Mouse (Mus musculus): ENCODE data around the gene Wwp2.

Gene Wwp2

DNA sequence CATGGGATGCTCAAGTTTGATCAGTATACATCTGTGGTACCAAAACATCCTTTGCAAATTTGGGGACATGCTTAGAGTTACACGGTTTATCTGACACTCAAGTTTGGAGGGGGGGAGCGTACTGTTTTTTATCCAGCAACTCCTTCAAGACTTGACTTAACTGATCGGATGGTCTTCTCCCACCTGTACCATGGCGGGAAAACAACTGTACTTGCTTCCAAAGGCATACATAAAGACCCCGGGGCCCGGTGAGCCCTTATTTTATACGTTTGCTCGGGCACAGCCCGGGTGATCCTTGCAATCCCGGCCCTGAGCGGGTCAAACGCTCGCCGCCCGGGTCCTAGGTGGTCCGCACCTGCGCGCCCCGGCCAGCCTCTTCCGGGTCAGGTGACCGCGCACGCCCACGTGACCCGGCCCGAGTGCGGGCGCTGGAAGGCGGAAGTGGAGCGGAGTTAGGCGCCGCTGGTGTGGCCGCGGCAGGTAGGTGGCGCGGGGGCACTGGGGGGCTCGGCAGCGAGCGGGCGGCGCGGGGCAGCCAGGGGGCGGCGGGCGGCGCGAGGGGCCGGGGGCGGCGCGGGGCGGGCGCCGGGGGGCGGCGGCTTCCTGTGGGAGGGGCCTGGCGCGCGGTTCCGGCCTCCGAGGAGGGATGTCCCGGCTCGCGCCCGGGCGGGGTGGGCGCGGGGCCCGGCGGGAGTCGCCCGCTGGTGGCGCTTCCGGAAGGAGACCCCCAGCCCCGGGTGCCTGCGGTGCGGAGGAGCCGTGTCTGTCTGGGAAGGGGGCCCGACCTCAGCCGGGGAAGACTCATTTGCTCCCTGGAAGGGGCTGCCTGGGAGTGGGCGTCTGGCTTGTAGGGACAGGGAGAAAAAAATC lies at the start of gene Wwp2:
Wwp2 (plus strand) TSS at position 404 of the 870 bp plus-strand sequence.
- DNase-seq (ENCODE audit: low spot score), result peak; percentile 78

GRCm38 (mm10) chr8:107386642-107387041 lies 49.5 kb upstream of the Wwp2 start:
- no peak for DNase-seq (ENCODE audit: low spot score)

DNA sequence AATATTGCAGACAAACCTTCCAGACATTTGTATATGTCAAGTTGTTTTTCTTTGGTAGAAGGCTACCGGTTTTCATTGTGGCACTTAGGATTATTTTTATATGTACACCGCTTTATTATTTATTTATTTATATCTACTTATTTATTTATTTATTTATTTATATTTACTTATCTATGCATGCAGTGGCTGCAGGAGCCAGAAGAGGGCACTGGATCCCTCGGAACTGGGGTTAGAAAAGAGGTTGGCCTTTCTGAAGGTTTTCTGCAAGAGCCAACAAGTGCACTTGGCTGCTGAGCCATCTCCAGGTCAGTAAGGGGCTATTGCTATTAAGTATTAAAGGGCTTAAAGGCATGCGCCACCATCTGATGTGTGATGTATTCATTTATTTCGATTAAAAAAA lies 48.3 kb upstream of the Wwp2 start:
- DNase-seq (ENCODE audit: low spot score), result peak; percentile 31

DNA sequence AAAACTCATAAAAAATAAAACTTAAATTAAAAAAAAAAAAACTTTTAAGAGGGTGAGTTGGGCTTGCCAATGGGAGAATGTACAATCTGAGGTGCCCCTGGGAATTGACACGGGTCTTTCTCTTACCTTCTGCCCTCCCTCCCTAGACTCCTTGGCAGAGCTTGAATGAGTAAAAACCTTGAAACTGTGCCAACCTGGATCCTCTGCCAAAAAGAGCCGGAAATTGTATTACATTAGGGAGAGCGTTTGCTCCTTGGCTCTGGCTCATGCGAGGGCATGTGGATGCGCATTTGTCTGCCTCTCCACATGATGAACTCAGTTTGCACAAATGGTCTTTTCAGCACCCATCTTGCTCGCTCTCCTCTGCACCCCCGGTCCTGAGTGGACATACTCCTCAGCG lies 46.6 kb upstream of the Wwp2 start:
- DNase-seq (ENCODE audit: low spot score), result no peak

GRCm38 (mm10) chr8:107390476-107391135 lies 45.6 kb upstream of the Wwp2 start:
- DNase-seq (ENCODE audit: low spot score), result no peak

GRCm38 (mm10) chr8:107391136-107391516 lies 45.0 kb upstream of the Wwp2 start:
- no peak for DNase-seq (ENCODE audit: low spot score)

GRCm38 (mm10) chr8:107395397-107395796 lies 40.8 kb upstream of the Wwp2 start:
- DNase-seq (ENCODE audit: low spot score), result no peak

DNA sequence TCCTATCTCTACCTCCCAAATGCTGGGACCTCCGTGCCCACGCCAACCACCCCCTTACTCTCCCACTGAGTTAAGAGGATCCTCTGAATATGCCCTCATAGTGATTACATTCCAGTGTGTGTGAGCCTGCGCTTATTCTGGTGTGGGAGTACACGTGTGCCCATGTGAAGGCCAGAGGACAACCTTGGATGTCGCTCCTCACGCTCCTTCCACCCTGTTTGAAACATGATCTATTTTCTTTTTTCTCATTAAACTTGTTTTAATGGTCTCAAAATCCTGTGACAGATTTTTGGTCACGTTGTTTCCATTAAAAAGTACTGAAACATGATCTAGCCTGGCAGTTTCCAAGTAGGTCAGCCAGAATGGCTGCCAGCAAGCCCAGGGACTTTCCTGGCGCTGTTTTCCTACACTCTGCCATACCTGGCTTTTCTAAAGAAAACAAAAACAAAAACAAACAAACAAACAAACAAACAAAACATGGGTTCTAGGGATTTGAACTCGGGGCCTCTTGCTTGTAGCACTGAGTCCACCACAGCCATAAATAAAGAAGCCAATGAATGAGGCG lies 40.0 kb upstream of the Wwp2 start:
- DNase-seq (ENCODE audit: low spot score), result no peak

GRCm38 (mm10) chr8:107397665-107398064 lies 38.5 kb upstream of the Wwp2 start:
- no peak for DNase-seq (ENCODE audit: low spot score)

- DNase-seq (ENCODE audit: low spot score), result no peak
These were observed 36.7 kb upstream of the Wwp2 start for GRCm38 (mm10) chr8:107399495-107399894.

- DNase-seq (ENCODE audit: low spot score), result no peak
These were observed 34.3 kb upstream of the Wwp2 start for GRCm38 (mm10) chr8:107401866-107402265.

- peak; percentile 67 for DNase-seq (ENCODE audit: low spot score)
These were observed 33.0 kb upstream of the Wwp2 start, which contains the start of gene Nqo1 for GRCm38 (mm10) chr8:107403038-107403781. Nqo1 (minus strand) TSS chr8:107403206.

DNA sequence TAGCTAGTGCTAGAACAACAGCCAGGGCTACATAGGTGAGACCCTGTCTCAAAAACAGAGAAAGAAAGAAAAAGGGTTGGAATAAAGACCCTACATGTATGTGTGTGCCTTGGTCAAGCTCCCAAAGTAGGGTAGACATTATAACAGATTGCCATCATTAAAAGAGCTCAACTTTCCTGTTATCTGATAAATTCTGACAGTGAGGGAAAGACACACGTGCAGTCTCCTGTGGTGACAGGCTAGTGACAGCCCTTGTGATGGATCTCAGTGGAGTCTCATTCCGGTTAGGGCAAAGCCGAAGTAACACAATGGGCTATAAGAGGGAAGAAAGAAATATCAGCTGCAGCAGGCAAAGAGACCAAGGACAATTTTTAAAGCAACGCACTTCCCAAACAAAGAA lies 32.1 kb upstream of the Wwp2 start:
- DNase-seq (ENCODE audit: low spot score), result no peak

DNA sequence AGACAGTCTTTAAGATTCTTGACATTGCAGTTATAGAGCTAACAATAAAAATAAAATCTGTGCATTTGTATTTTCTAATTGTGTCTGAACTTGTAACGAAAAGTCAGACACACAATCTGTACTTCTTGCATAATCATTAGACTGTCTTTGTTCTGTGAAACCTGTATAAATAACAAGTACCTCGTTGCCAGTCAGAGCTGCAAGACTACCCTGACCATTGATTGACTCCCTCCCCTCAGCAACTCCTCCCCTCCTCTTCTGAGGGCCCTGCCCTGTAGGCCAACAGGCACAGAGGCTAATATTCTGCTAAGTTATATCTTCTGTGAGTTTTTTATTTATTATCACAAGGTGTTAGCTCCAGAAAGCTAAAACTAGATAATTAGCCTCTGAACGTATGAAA lies 30.2 kb upstream of the Wwp2 start:
- DNase-seq (ENCODE audit: low spot score), result no peak

DNA sequence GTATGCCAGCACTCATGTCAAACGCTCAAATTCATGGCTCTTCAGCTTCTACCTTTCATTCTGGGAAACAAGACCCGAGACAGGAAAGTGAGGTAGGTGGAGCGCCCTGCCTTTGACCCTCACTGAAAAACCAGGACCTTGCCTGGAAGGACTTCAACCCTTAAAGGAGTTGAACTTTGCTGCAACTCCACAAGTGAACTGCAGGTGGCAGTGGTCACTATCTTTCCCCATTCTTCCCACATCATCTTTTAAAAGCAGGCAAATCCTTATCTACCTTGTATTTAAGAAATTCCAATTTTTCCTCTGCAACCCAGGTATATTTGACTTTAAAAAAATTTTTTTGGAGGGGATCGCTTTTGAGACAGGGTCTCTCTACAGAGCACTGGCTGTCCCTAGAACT lies 24.8 kb upstream of the Wwp2 start:
- no peak for DNase-seq (ENCODE audit: low spot score)

GRCm38 (mm10) chr8:107412552-107412951 lies 23.6 kb upstream of the Wwp2 start:
- DNase-seq (ENCODE audit: low spot score), result no peak

GRCm38 (mm10) chr8:107413881-107414280 lies 22.3 kb upstream of the Wwp2 start:
- DNase-seq (ENCODE audit: low spot score), result no peak

DNA sequence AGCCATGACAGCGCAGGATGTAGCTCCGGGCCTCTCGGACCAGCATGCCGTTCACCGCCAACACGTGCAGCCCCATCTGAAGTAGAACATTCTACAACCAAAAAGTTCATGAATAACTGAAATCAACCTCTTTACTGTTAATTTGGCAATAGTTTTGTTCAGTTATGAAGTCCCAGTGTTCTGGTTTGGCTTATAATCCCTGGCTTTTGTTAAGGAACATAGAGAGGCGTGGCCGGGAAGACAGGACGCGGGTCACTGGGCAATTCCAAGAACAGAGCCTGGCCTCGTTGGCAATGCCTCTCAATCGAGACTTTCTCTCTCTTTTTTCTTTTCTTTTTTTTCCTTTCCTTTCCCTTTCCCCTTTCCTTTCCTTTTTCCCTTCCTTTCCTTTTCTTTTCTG lies 19.2 kb upstream of the Wwp2 start:
- no peak for DNase-seq (ENCODE audit: low spot score)

GRCm38 (mm10) chr8:107424176-107424575 lies 12.0 kb upstream of the Wwp2 start:
- DNase-seq (ENCODE audit: low spot score), result no peak

DNA sequence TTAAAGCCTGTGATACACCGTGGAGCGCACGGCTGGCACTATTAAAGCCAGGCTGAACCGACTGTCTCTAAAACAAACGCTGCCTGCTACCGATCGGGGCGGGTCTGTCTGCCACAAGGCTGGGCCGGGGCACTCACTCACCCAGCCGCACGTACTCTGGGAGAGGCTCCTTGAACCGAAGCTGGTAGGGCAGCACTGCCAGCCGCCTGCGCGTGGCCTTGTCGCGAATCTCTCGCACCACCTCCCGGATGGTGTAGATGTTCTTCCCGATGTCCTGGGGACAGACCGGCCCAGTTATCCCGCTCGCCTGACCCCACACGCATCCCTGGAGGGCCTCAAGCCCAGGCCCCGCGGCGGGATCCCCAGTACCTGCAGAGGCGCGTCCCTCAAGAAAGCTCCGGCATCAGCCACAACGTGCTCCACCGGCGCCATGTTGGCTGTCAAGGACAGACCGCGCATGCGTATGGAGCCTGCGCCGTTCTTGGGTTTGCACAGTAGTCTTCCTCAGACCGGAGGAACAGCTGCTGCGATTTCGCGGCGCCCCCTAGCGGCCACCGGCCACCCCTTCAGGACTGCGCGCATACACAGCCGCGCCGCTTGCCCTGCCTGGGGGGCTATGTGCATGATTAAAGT lies 11.5 kb upstream of the Wwp2 start, which contains the start of gene Nob1:
Nob1 (minus strand) TSS at position 455 of the 633 bp plus-strand sequence.
- peak; percentile 99 for DNase-seq (ENCODE audit: low spot score)

GRCm38 (mm10) chr8:107425230-107425597 lies 11.0 kb upstream of the Wwp2 start:
- no peak for DNase-seq (ENCODE audit: low spot score)

GRCm38 (mm10) chr8:107430821-107431220 lies 5.3 kb upstream of the Wwp2 start:
- no peak for DNase-seq (ENCODE audit: low spot score)
